Mouse (Mus musculus): ENCODE results near the gene Enah. TPM values are rescaled to one million over a fixed set of nuclear protein-coding genes. Genes with fewer than 3 reads are reported as not detected.

Enah gene
- polyA plus RNA-seq (2014; fragmentation: Nextera tagmentation; extraction: Ambion mirVana), result 6.4 and 7.6 TPM in 2 replicates

DNA sequence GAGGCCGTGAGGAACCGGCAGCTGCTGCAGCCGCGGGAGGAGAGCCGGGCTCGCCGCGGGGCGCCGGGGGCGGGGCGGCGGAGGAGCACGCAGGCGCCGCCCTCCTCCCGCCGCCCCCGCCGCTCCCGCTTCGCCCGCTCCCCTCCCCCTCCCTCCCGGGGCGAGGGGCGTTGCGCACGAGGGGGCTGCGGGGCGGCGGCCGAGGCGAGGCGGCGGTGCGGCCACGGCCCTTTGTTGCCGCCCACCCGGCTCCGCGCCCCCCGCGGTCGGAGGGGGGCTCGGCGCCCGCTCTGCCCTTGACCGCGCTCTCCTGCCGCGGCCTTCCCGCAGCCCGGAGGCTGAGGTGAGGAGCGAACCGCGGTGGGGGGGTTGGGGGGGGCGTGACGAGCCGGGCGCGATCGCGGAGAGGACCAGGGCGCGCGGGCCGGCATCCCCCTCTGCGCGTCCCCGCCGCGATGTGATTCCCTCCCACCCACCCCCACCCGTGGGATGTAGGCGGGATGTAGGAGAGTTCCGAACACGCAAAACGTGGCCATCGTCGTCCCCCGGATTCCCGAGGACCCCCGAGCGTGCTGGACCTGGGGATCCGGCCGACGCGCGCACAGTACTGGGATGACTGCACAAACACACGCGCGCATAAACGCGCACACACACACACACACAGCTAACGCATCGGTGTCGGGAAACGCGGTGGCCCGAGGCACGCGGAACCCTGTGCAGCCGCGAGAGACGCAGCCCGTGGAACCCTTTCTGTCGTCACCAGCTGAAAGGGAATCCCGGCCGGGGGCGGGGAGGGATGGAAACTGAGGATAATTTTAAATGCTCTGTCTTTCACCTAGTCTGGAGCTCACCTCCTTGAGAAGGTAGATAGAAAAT lies at the start of gene Enah:
Gene Enah, minus strand, starts transcription at position 65 of the 876 bp plus-strand sequence.
- Histone ChIP-seq H3K4me1 (replicated peaks; ENCODE audit: control insufficient read depth, insufficient read depth, low read length) (no peaks in the 10 kb centered on the region), H3K27me3 (replicated peaks; ENCODE audit: control insufficient read depth, insufficient read depth, low read length) (peaks cover 44% of the 10 kb centered on the region), H3K27ac (ENCODE audit: low read depth, low read length) (peak within 1 kb of the TSS; percentile 51), H3K4me3 (ENCODE audit: low read depth, low read length) (peak within 1 kb of the TSS; percentile 79), H3K36me3 (ENCODE audit: control insufficient read depth, insufficient read depth, low read length) (no peaks in the 10 kb centered on the region), H3K9me3 (ENCODE audit: control insufficient read depth, low read length) (no peaks in the 10 kb centered on the region), H3K4me2 (peak within 1 kb of the TSS; percentile 86), H3K9ac (ENCODE audit: low read depth, low read length) (peak within 1 kb of the TSS; percentile 78)
- ATAC-seq (replicated peaks; ENCODE audit: low FRiP score), result peak; percentile 50
- peak; percentile 41 for DNase-seq (ENCODE audit: low spot score)
- WGBS, result 1% methylated on average over 64 of the region's 109 CpGs

DNA sequence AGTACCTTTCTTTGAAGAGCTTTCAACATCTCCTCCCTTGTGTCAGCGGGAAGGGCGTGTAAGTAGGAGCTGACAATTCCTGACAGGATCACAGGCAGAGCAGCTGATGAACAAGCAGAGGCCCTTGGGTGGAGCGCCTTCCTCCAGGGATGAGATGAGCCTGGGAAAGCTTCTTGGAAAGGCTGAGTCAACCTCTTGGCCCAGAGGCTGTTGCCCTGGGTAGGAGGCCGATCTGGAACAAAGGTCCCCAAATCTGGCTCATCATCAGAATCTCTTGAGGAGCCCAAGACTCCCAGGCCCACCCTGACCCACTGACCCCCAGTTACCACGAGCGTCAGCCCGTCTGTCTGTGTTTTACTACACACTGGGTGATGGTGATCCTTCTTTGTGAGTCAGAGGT lies 48.3 kb upstream of the Enah start:
- Histone ChIP-seq H3K4me3 (ENCODE audit: low read depth, low read length) (no peak overlapping the region), H3K27me3 (replicated peaks; ENCODE audit: control insufficient read depth, insufficient read depth, low read length) (no peaks in the 10 kb centered on the region), H3K4me1 (replicated peaks; ENCODE audit: control insufficient read depth, insufficient read depth, low read length) (no peaks in the 10 kb centered on the region; the same call in 1 of the 2 replicates), H3K36me3 (ENCODE audit: control insufficient read depth, insufficient read depth, low read length) (no peaks in the 10 kb centered on the region), H3K27ac (ENCODE audit: low read depth, low read length) (no peak overlapping the region), H3K9me3 (ENCODE audit: control insufficient read depth, low read length) (no peaks in the 10 kb centered on the region), H3K9ac (ENCODE audit: low read depth, low read length) (no peak overlapping the region), H3K4me2 (no peak overlapping the region)
- no peak for ATAC-seq (replicated peaks; ENCODE audit: low FRiP score)
- no peak for DNase-seq (ENCODE audit: low spot score)
- 83% methylated on average over 7 of the region's 7 CpGs for WGBS

DNA sequence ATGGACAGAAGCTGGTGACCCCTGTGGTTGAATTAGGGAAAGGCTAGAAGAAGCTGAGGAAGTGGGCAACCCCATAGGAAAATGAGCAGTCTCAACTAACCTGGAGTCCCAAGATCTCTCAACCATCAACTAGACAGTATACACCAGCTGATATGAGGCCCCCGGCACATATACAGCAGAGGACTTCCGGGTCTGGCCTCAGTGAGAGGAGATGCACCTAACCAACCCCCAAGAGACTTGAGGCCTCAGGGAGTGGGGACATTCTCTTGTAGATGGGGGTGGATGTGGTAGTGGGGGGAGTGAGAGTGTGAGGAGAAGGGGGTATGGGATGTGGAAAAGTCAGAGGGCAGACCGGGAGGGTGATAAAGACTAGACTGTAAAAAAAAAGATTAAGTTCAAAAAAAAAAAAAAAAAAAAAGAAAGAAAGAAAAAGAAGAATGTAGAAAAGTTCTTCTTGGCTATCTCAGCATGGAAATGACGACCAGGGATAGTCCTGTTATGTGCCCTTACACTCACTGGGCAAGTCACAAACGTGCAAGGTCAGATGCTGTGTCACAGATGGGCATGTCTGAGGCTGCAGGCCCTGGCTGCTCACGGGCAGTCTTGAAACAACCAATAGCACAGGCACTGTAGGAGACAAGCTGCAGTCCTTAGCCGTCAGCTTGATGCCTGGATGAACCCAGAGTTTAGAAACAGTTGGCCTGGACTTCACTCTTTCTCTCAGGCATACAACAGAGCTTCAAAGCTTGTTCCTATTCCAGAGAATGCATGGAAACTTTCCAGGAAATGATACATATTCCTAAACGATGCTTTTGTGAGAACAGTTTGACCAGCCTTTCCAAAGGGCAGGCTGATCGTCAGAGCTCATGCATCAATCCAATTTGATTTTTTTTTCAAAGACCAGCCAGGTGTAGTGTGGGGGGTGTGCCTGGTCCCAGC lies 47.0 kb upstream of the Enah start:
- no peak for DNase-seq (ENCODE audit: low spot score)
- ATAC-seq (replicated peaks; ENCODE audit: low FRiP score), result no peak
- H3K9ac ChIP-seq (ENCODE audit: low read depth, low read length), result no peak overlapping the region
- H3K36me3 ChIP-seq (ENCODE audit: control insufficient read depth, insufficient read depth, low read length), result no peaks in the 10 kb centered on the region
- H3K4me1 ChIP-seq (replicated peaks; ENCODE audit: control insufficient read depth, insufficient read depth, low read length), result no peaks in the 10 kb centered on the region
- H3K27me3 ChIP-seq (replicated peaks; ENCODE audit: control insufficient read depth, insufficient read depth, low read length), result no peaks in the 10 kb centered on the region
- H3K4me3 ChIP-seq (ENCODE audit: low read depth, low read length), result no peak overlapping the region
- WGBS, result 68% methylated on average over 9 of the region's 9 CpGs
- H3K9me3 ChIP-seq (ENCODE audit: control insufficient read depth, low read length), result no peaks in the 10 kb centered on the region
- no peak overlapping the region for H3K27ac ChIP-seq (ENCODE audit: low read depth, low read length)
- no peak overlapping the region for H3K4me2 ChIP-seq

DNA sequence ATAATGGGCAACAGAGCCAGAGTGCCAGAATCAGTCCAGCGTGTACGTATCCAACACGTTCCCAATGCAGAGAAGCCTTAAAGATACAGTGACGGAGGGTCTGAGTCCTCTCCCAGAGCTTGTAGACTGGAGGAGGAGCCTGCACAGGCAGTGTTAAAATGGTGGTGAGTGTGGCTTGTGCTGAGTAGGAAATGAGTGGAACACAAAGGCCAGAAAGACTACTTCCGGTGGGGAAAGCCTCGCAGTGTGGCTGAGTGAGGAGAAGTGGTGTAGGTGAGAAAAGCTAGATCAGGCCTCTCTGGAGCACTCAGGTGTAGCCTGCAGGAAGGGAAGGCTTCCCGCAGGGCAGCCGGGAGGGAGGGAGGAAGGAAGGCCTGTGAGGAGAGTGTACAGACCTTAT lies 43.9 kb upstream of the Enah start:
- H3K9ac ChIP-seq (ENCODE audit: low read depth, low read length), result no peak overlapping the region
- H3K9me3 ChIP-seq (ENCODE audit: control insufficient read depth, low read length), result no peaks in the 10 kb centered on the region
- no peak overlapping the region for H3K4me2 ChIP-seq
- WGBS, result 58% methylated on average over 8 of the region's 8 CpGs
- no peak overlapping the region for H3K4me3 ChIP-seq (ENCODE audit: low read depth, low read length)
- ATAC-seq (replicated peaks; ENCODE audit: low FRiP score), result no peak
- H3K36me3 ChIP-seq (ENCODE audit: control insufficient read depth, insufficient read depth, low read length), result no peaks in the 10 kb centered on the region
- no peak overlapping the region for H3K27ac ChIP-seq (ENCODE audit: low read depth, low read length)
- no peaks in the 10 kb centered on the region for H3K27me3 ChIP-seq (replicated peaks; ENCODE audit: control insufficient read depth, insufficient read depth, low read length)
- no peak for DNase-seq (ENCODE audit: low spot score)
- H3K4me1 ChIP-seq (replicated peaks; ENCODE audit: control insufficient read depth, insufficient read depth, low read length), result no peaks in the 10 kb centered on the region

DNA sequence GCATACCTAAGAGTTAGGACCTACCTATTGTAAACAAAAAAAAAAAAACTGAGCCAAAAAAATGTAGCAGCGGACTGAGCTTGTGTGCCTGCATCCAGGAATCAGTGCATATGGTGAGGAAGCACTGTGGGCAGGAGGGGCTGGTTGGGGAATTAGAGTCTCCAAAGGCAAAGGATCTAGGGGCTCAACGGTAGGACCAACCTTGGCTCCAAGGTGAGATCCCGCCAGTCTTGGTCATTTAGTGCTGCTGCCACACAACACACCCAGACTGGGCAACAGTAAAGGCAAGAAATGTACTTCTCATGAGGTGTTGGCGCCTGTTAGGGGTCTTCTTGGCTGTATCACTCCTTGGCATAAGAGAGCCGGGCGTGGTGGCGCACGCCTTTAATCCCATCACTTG lies 43.0 kb upstream of the Enah start:
- ATAC-seq (replicated peaks; ENCODE audit: low FRiP score), result no peak
- H3K4me1 ChIP-seq (replicated peaks; ENCODE audit: control insufficient read depth, insufficient read depth, low read length), result no peaks in the 10 kb centered on the region
- H3K36me3 ChIP-seq (ENCODE audit: control insufficient read depth, insufficient read depth, low read length), result no peaks in the 10 kb centered on the region
- no peaks in the 10 kb centered on the region for H3K9me3 ChIP-seq (ENCODE audit: control insufficient read depth, low read length)
- H3K4me2 ChIP-seq, result no peak overlapping the region
- no peak overlapping the region for H3K27ac ChIP-seq (ENCODE audit: low read depth, low read length)
- no peak overlapping the region for H3K4me3 ChIP-seq (ENCODE audit: low read depth, low read length)
- H3K9ac ChIP-seq (ENCODE audit: low read depth, low read length), result no peak overlapping the region
- no peak for DNase-seq (ENCODE audit: low spot score)
- H3K27me3 ChIP-seq (replicated peaks; ENCODE audit: control insufficient read depth, insufficient read depth, low read length), result no peaks in the 10 kb centered on the region
- 84% methylated on average over 8 of the region's 8 CpGs for WGBS

DNA sequence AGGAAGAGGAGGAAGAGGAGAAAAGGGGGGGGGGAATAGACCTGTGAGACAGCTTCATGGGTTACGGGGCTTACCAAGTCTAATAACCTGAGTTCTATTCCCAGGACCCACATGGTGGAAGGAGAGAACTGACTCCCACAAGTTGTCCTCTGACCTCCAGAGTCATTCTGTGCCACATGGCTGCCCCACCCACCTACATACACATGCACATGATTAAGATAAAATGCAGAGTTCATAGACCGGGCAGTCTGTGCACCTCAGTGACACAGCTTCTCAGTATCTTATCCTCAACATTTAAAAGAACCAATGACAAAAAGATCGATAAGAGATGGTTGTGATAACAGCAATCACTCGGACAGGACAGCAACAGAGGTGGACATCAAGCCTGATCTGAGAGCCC lies 41.4 kb upstream of the Enah start:
- Histone ChIP-seq H3K4me1 (replicated peaks; ENCODE audit: control insufficient read depth, insufficient read depth, low read length) (no peaks in the 10 kb centered on the region), H3K4me2 (no peak overlapping the region), H3K9ac (ENCODE audit: low read depth, low read length) (no peak overlapping the region), H3K4me3 (ENCODE audit: low read depth, low read length) (no peak overlapping the region), H3K9me3 (ENCODE audit: control insufficient read depth, low read length) (no peaks in the 10 kb centered on the region), H3K36me3 (ENCODE audit: control insufficient read depth, insufficient read depth, low read length) (no peaks in the 10 kb centered on the region), H3K27ac (ENCODE audit: low read depth, low read length) (no peak overlapping the region), H3K27me3 (replicated peaks; ENCODE audit: control insufficient read depth, insufficient read depth, low read length) (no peaks in the 10 kb centered on the region)
- DNase-seq (ENCODE audit: low spot score) (no peak), ATAC-seq (replicated peaks; ENCODE audit: low FRiP score) (no peak)
- WGBS, result 62% methylated on average over 4 of the region's 4 CpGs

DNA sequence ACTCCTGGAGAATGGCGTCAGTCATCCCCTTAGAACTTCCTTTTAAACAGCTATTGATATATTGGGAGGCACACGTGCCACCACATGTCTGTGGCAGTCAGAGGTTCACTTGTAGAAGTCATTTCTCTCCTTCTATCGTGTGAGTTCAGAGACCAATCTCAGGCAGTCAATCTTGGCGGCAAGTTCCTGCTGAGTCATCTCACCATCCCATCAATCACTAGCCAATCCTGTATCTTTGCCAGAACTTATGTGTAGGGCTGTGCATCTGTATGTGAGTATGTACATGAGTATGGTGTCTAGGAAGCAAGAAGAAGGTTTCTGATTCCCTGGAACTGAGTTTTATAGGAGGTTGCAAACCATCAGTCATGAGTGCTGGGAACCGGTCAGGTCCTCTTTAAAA lies 40.0 kb upstream of the Enah start:
- ATAC-seq (replicated peaks; ENCODE audit: low FRiP score), result no peak
- H3K36me3 ChIP-seq (ENCODE audit: control insufficient read depth, insufficient read depth, low read length), result no peaks in the 10 kb centered on the region
- H3K27ac ChIP-seq (ENCODE audit: low read depth, low read length), result no peak overlapping the region
- WGBS, result 67% methylated on average over 5 of the region's 5 CpGs
- H3K9me3 ChIP-seq (ENCODE audit: control insufficient read depth, low read length), result no peaks in the 10 kb centered on the region
- H3K27me3 ChIP-seq (replicated peaks; ENCODE audit: control insufficient read depth, insufficient read depth, low read length), result no peaks in the 10 kb centered on the region
- no peaks in the 10 kb centered on the region for H3K4me1 ChIP-seq (replicated peaks; ENCODE audit: control insufficient read depth, insufficient read depth, low read length)
- no peak overlapping the region for H3K4me3 ChIP-seq (ENCODE audit: low read depth, low read length)
- H3K4me2 ChIP-seq, result no peak overlapping the region
- H3K9ac ChIP-seq (ENCODE audit: low read depth, low read length), result no peak overlapping the region
- DNase-seq (ENCODE audit: low spot score), result no peak

DNA sequence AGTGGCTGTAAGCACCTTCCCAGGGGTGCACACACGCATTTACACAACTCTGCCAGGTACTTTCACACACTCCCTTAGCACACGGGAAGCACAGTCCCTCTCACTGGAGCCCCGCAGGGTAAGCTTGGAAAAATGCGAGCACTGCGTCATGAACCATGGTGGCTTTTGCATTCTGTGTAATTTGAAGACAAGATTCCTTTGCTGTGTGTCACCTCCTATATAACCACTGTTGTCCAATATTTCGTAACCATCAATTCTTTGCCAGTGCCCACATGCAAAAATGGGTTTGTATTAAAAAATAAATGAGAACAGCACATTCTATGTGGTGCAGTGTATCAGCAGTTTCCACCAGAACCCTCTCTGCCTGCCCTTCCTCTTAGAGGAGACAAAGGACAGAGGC lies 38.2 kb upstream of the Enah start:
- Histone ChIP-seq H3K27me3 (replicated peaks; ENCODE audit: control insufficient read depth, insufficient read depth, low read length) (no peaks in the 10 kb centered on the region), H3K9me3 (ENCODE audit: control insufficient read depth, low read length) (no peaks in the 10 kb centered on the region), H3K4me1 (replicated peaks; ENCODE audit: control insufficient read depth, insufficient read depth, low read length) (no peaks in the 10 kb centered on the region), H3K9ac (ENCODE audit: low read depth, low read length) (no peak overlapping the region), H3K4me3 (ENCODE audit: low read depth, low read length) (no peak overlapping the region), H3K4me2 (no peak overlapping the region), H3K27ac (ENCODE audit: low read depth, low read length) (no peak overlapping the region), H3K36me3 (ENCODE audit: control insufficient read depth, insufficient read depth, low read length) (no peaks in the 10 kb centered on the region)
- ATAC-seq (replicated peaks; ENCODE audit: low FRiP score) (no peak), DNase-seq (ENCODE audit: low spot score) (no peak)
- WGBS, result 75% methylated on average over 6 of the region's 6 CpGs
